Mouse (Mus musculus): ENCODE measurements at regions not wholly inside any gene's neighbourhood (a gene's known extent, or its start where the extent isn't known, plus 50 kb on each side); places are given as distances from the start of the nearest gene placed in this dataset.

DNA sequence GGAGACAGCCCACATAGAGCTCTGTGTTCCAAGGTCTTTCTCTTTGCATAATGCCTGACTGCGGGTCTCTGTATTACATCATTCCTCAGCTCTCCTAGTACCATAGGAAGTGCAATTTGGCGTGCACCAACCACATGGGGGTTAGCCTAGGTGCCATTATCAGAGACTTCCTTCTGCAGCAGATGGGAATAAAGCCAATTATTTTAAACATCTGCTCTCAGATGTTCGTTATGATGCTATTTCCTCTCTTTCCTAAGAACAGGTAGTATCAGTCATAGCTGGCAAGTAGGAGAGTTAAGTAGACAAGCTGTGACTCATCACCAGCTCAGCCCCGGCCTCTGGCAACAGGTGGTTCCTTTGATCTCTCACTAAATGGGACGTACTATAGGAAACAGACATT, 55.1 kb upstream of the Akap6 start:
- Histone ChIP-seq H3K4me3 (replicated peaks; ENCODE audit: low read length) (no peak overlapping the region), H3K36me3 (replicated peaks; ENCODE audit: control insufficient read depth, insufficient read depth) (no peaks in the 10 kb centered on the region), H3K9ac (no peak overlapping the region), H3K9me3 (ENCODE audit: control insufficient read depth, low read length) (no peaks in the 10 kb centered on the region), H3K4me1 (replicated peaks; ENCODE audit: control insufficient read depth, insufficient read depth, low read length) (no peaks in the 10 kb centered on the region), H3K4me2 (replicated peaks) (no peak overlapping the region), H3K27me3 (ENCODE audit: control insufficient read depth, insufficient read depth, low read length) (no peaks in the 10 kb centered on the region), H3K27ac (no peak overlapping the region)
- ATAC-seq (ENCODE audit: low FRiP score) (no peak), DNase-seq (ENCODE audit: low spot score) (no peak)
- 77% methylated on average over 5 of the region's 5 CpGs for WGBS
